Mouse (Mus musculus) myocyte (in vitro differentiated cells): ENCODE data around the gene Ndufb10. TPM values are rescaled to one million over a fixed set of nuclear protein-coding genes. Genes with fewer than 3 reads are reported as not detected.
A peak's percentile ranks its signal among the peaks of the same experiment; 100 is the strongest.

Source experiments
- H3K27me3 ChIP-seq: one replicate; pipeline ENCODE4 v1.6.1; 2011; ENCODE audit not compliant: control insufficient read depth, insufficient read depth, insufficient read length
- H3K36me3 ChIP-seq: one replicate; pipeline ENCODE4 v1.6.1; 2011; ENCODE audit not compliant: control insufficient read depth, insufficient read depth
- H3K4me2 ChIP-seq: one replicate; pipeline ENCODE4 v1.6.1; 2011; ENCODE audit warnings: low read depth, control low read depth
- H3K4me3 ChIP-seq: one replicate; pipeline ENCODE4 v1.5.1; 2011; ENCODE audit warnings: mild to moderate bottlenecking, control low read depth, moderate library complexity
- H3K79me2 ChIP-seq: one replicate; pipeline ENCODE4 v1.6.1; 2011; ENCODE audit not compliant: control insufficient read depth, insufficient read depth
- H3ac ChIP-seq: one replicate; pipeline ENCODE4 v1.6.1; 2011; ENCODE audit not compliant: control insufficient read depth, insufficient read length
- CEBPB ChIP-seq: IDR thresholded peaks from 2 replicates; pipeline ENCODE4 v1.6.1; 2011; ENCODE audit warnings: mild to moderate bottlenecking, moderate library complexity; ENCODE audit not compliant: poor library complexity, insufficient read depth, severe bottlenecking
- E2F4 ChIP-seq: IDR thresholded peaks from one replicate; pipeline ENCODE4 v1.6.1; 2011; ENCODE audit warnings: mild to moderate bottlenecking, control low read depth, moderate library complexity; ENCODE audit not compliant: insufficient read depth
- MAX ChIP-seq: IDR thresholded peaks from one replicate; pipeline ENCODE4 v1.6.1; 2011; ENCODE audit warnings: low read depth, mild to moderate bottlenecking, control low read depth
- MYOD1 ChIP-seq, 3 experiments: IDR thresholded peaks; one replicate each; pipeline ENCODE4 v1.6.1; 2011; ENCODE audit warnings: control low read depth in 2 of 3, low read depth in 2 of 3, mild to moderate bottlenecking in 2 of 3, moderate library complexity in 1 of 3; ENCODE audit not compliant: insufficient read length in 2 of 3, control insufficient read depth in 1 of 3
- MYOG ChIP-seq, 3 experiments: IDR thresholded peaks; one replicate each; pipeline ENCODE4 v1.6.1; 2011; ENCODE audit warnings: control low read depth in 2 of 3, low read depth in 2 of 3, mild to moderate bottlenecking in 2 of 3; ENCODE audit not compliant: insufficient read length in 2 of 3, control insufficient read depth in 1 of 3, insufficient read depth in 1 of 3
- POLR2A ChIP-seq: IDR thresholded peaks from one replicate; pipeline ENCODE4 v1.6.1; 2011; ENCODE audit warnings: low read depth, mild to moderate bottlenecking, control low read depth, moderate library complexity; ENCODE audit not compliant: insufficient read length
- POLR2AphosphoS2 ChIP-seq: IDR thresholded peaks from one replicate; pipeline ENCODE4 v1.6.1; 2011; ENCODE audit warnings: low read depth, control low read depth; ENCODE audit not compliant: insufficient read length
- REST ChIP-seq: IDR thresholded peaks from one replicate; pipeline ENCODE4 v1.6.1; 2011; ENCODE audit warnings: mild to moderate bottlenecking, control low read depth, moderate library complexity; ENCODE audit not compliant: insufficient read depth, insufficient read length
- SRF ChIP-seq: IDR thresholded peaks from one replicate; pipeline ENCODE4 v1.6.1; 2011; ENCODE audit warnings: low read depth; ENCODE audit not compliant: control insufficient read depth, insufficient read length
- TCF12 ChIP-seq: IDR thresholded peaks from one replicate; pipeline ENCODE4 v1.6.1; 2011; ENCODE audit warnings: mild to moderate bottlenecking, control low read depth; ENCODE audit not compliant: poor library complexity, insufficient read depth, severe bottlenecking
- TCF3 ChIP-seq: IDR thresholded peaks from one replicate; pipeline ENCODE4 v1.6.1; 2011; ENCODE audit warnings: low read depth, control low read depth; ENCODE audit not compliant: insufficient read length
- USF1 ChIP-seq: IDR thresholded peaks from one replicate; pipeline ENCODE4 v1.6.1; 2011; ENCODE audit warnings: low read depth, mild to moderate bottlenecking, control low read depth, moderate library complexity
- polyA plus RNA-seq: library from polyadenylated mRNA; unstranded; fragments of >200 nt; fragmentation: generic; extraction: Trizol; gene quantifications from one replicate; pipeline ENCODE4 v1.2.1, GENCODE M21; 2012; ENCODE audit warnings: missing spikeins

Gene Ndufb10
- polyA plus RNA-seq = 547 TPM

DNA sequence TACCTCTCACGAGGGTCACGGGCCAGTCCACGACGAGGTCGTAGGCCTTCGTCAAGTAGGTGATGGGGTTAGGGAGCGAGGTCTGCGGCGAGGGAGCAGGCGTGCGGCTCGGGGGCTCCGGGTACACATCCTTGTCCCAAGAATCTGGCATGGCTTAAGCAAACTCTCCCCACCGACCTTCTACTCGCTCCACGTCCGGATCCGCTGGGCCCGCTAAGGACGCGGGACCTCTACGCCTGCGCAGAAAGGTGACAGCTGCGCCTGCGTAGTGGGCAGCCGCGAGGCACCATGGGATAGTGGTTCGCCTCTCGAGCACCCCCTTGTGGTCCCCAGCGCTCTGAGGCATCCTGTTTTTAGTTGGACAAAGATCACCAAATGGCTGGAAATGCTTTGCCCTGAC lies at the start of gene Ndufb10:
Gene Ndufb10 (minus strand): TSS at position 295 of the 400 bp plus-strand sequence.
- peak within 1 kb of the TSS; percentile 21 for H3ac ChIP-seq
- no peaks in the 10 kb centered on the region for H3K27me3 ChIP-seq
- peaks cover 32% of the 10 kb centered on the region for H3K79me2 ChIP-seq
- H3K4me3 ChIP-seq = peak within 1 kb of the TSS; percentile 77
- H3K36me3 ChIP-seq = peaks cover 11% of the 10 kb centered on the region
- TF ChIP-seq MYOG (IDR thresholded peaks at IDR 0.05; ENCODE audit: control insufficient read depth in 1 of 3, insufficient read depth in 1 of 3, insufficient read length in 2 of 3, low read depth in 2 of 3) (peak in 2 of 3 experiments; percentile 28 to 49), POLR2A (peak; percentile 94), POLR2AphosphoS2 (peak; percentile 95), SRF (peak; percentile 46), MAX (no peak), MYOD1 (IDR thresholded peaks at IDR 0.05; ENCODE audit: control insufficient read depth in 1 of 3, insufficient read length in 2 of 3, low read depth in 2 of 3) (peak in 2 of 3 experiments; percentile 40 to 64), REST (no peak)
- peak within 1 kb of the TSS; percentile 95 for H3K4me2 ChIP-seq

DNA sequence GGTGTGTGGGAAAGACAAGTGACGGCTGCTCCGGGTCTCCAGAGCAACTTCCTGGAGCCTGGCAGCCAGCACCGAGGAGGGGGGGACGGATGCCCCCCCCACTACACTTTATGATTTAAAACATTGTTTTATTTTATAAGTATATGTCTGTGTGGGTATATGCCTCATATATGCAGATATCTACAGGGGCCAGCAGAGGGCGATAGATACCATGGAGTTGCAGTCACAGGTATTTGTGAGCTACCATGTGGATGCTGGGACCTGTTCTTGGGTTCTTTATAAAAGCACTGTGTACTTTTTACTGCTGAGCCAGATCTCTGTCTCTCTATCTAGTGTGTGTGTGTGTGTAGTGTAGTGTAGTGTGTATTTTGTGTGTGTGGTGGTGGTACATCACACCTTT lies 49.0 kb upstream of the Ndufb10 start:
- H3K36me3 ChIP-seq = no peaks in the 10 kb centered on the region
- no peaks in the 10 kb centered on the region for H3K79me2 ChIP-seq
- H3K4me3 ChIP-seq = no peak overlapping the region
- no peak for TF ChIP-seq TCF12
- no peak for TF ChIP-seq POLR2A
- TF ChIP-seq REST = no peak
- no peak for TF ChIP-seq MYOG (IDR thresholded peaks at IDR 0.05; ENCODE audit: control insufficient read depth in 1 of 3, insufficient read depth in 1 of 3, insufficient read length in 2 of 3, low read depth in 2 of 3)
- no peak for TF ChIP-seq E2F4
- no peak overlapping the region for H3ac ChIP-seq
- H3K27me3 ChIP-seq = peaks cover 24% of the 10 kb centered on the region
- H3K4me2 ChIP-seq = no peak overlapping the region

DNA sequence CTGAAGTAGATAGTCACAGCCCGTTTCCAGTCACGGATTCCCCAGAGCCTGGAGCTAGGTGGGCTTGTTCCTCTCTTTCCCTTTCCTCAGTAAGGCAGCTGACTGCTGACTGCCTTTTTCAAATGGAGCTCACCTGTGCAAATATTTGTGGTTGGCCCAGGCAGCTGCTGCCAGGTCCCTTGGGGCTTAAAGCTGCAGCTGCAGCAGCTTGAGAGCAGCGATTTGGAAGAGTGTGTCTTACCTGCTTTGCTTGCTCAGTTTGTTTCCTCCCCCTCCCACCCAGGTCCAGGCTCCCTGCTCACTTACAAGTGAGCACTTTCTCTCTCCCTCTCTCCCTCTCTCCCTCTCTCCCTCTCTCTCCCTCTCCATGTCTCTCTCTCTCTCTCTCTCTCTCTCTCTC lies 44.9 kb upstream of the Ndufb10 start:
- H3K4me2 ChIP-seq = no peak overlapping the region
- TF ChIP-seq TCF12 = no peak
- H3K4me3 ChIP-seq = no peak overlapping the region
- no peak overlapping the region for H3ac ChIP-seq
- no peaks in the 10 kb centered on the region for H3K79me2 ChIP-seq
- no peaks in the 10 kb centered on the region for H3K36me3 ChIP-seq
- H3K27me3 ChIP-seq = peaks cover 54% of the 10 kb centered on the region

GRCm38 (mm10) chr17:24766266-24766875 lies 42.1 kb upstream of the Ndufb10 start:
- TF ChIP-seq MYOD1 (IDR thresholded peaks at IDR 0.05; ENCODE audit: control insufficient read depth in 1 of 3, insufficient read length in 2 of 3, low read depth in 2 of 3) = no peak
- no peak for TF ChIP-seq MYOG (IDR thresholded peaks at IDR 0.05; ENCODE audit: control insufficient read depth in 1 of 3, insufficient read depth in 1 of 3, insufficient read length in 2 of 3, low read depth in 2 of 3)
- no peak for TF ChIP-seq SRF
- no peak for TF ChIP-seq MAX
- TF ChIP-seq E2F4 = no peak
- TF ChIP-seq POLR2AphosphoS2 = no peak
- no peak for TF ChIP-seq TCF12
- no peak for TF ChIP-seq USF1
- TF ChIP-seq TCF3 = no peak
- Histone ChIP-seq H3K4me2 (no peak overlapping the region), H3K36me3 (no peaks in the 10 kb centered on the region), H3K4me3 (no peak overlapping the region), H3K27me3 (peaks cover 56% of the 10 kb centered on the region), H3K79me2 (no peaks in the 10 kb centered on the region), H3ac (no peak overlapping the region)

DNA sequence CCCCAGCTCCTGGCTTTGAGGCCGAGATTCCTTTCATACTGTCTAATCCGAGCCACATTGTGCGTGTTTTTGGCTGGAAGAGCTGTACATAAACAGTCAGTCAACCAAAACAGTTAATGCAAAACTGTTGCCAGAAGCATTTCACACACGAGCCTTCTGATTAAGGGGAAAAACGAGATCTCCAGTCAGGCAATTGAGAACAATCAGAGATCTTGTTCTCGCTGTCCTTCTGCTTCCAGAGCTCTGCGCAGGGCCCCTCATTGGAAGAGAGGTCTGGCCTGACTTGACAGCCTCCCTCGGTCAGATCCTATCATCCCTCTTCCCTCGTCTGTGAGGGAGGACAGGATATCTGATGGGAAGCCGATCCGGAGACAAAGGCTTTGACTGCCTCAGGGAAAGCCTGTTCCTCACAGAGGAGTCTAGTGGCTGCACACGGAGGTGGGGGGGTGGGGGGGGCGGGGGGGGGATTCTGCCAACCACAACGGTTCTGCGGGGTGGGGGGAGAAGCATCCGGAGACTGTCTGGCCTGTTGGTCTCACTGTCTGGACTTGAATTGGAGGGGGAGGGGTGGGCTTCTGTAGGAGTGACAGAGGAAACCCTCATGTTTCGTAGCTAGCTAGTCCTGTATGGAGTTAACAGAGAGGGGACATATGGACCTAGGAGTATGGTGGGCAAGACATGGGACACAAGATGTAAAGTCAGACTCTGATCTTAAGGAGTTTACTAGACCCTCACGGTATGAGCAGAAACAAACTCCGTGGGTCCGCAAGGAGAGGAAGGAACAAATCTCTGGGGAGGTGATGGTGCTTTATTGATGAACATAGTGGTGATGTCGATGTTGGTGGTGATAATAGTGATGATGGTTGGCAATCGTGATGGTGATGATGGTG lies 41.0 kb upstream of the Ndufb10 start:
- Histone ChIP-seq H3K4me3 (no peak overlapping the region), H3K27me3 (peaks cover 60% of the 10 kb centered on the region), H3K36me3 (no peaks in the 10 kb centered on the region), H3K4me2 (no peak overlapping the region), H3ac (no peak overlapping the region), H3K79me2 (no peaks in the 10 kb centered on the region)
- TF ChIP-seq MYOD1 (IDR thresholded peaks at IDR 0.05; ENCODE audit: control insufficient read depth in 1 of 3, insufficient read length in 2 of 3, low read depth in 2 of 3) = no peak
- TF ChIP-seq REST = no peak
- TF ChIP-seq TCF12 = no peak
- no peak for TF ChIP-seq POLR2AphosphoS2
- TF ChIP-seq SRF = no peak
- no peak for TF ChIP-seq TCF3
- TF ChIP-seq MYOG (IDR thresholded peaks at IDR 0.05; ENCODE audit: control insufficient read depth in 1 of 3, insufficient read depth in 1 of 3, insufficient read length in 2 of 3, low read depth in 2 of 3) = no peak
- no peak for TF ChIP-seq E2F4
- TF ChIP-seq MAX = no peak
- no peak for TF ChIP-seq POLR2A
- no peak for TF ChIP-seq CEBPB
- no peak for TF ChIP-seq USF1
